Mouse (Mus musculus): ENCODE data around the gene Wscd2. TPM values are rescaled to one million over a fixed set of nuclear protein-coding genes. Genes with fewer than 3 reads are reported as not detected.
A peak's percentile ranks its signal among the peaks of the same experiment; 100 is the strongest.

Gene Wscd2
- polyA plus RNA-seq, 1 experiment from 2014 or later: 12.5 TPM

DNA sequence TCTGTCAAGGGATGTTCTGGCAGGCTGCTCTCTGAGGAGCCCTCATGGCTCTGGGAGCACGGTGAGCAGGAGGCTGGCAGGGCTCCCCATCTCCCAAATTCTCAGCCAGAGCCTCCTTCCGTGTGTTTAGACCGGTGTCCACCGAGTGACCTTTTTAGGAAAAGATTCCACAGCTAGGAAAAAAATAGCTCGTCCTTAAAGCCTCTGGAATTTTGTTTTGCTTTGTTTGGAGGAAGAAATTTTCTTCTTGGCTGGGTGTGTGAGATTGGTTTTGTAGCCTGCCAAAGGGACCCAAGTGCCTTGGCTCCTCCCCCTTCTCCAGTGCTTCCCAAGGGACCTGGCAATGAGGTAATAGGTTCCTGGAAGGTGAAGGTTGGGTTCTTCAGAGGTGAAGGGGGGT is 69.5 kb downstream of the Wscd2 start:
- no peak overlapping the region for H3K27ac ChIP-seq
- no peak overlapping the region for H3K9ac ChIP-seq
- H3K4me2 ChIP-seq: no peak overlapping the region
- WGBS: 73% methylated on average over 5 of the region's 5 CpGs
- H3K9me3 ChIP-seq: no peaks in the 10 kb centered on the region
- no peaks in the 10 kb centered on the region for H3K36me3 ChIP-seq
- H3K4me3 ChIP-seq: no peak overlapping the region
- H3K4me1 ChIP-seq: no peaks in the 10 kb centered on the region
- ATAC-seq (ENCODE audit: insufficient number of reproducible peaks, insufficient read depth, low FRiP score, low TSS enrichment, low read depth): no peak
- H3K27me3 ChIP-seq: peaks cover 16% of the 10 kb centered on the region

DNA sequence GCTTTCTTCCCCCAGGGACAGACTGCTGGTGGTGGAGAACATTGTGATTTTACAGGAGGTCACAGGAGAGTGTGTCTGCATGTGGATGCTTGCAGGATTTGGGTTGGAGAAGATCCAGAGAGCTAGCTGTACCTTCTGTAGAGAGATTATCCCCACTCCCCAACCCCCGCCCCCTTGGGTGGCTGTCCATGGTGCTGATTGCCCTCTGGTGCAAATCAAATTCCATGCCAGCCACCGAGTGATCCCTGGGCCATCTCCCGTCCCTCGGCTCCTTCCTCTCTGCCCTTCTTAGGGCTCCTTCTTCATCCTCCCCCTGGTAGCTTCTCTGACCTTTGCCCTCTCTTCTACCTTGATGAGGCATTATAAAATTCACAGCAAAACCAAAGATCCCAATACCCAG is 74.3 kb downstream of the Wscd2 start:
- H3K4me2 ChIP-seq: no peak overlapping the region
- no peaks in the 10 kb centered on the region for H3K4me1 ChIP-seq
- H3K27me3 ChIP-seq: no peaks in the 10 kb centered on the region
- no peak overlapping the region for H3K9ac ChIP-seq
- ATAC-seq (ENCODE audit: insufficient number of reproducible peaks, insufficient read depth, low FRiP score, low TSS enrichment, low read depth): no peak
- no peaks in the 10 kb centered on the region for H3K36me3 ChIP-seq
- no peak overlapping the region for H3K4me3 ChIP-seq
- H3K9me3 ChIP-seq: 0 out of 2 replicates have a peak, but pooled peaks cover 3% of the 10 kb centered on the region
- 13% methylated on average over 4 of the region's 4 CpGs for WGBS
- no peak overlapping the region for H3K27ac ChIP-seq

DNA sequence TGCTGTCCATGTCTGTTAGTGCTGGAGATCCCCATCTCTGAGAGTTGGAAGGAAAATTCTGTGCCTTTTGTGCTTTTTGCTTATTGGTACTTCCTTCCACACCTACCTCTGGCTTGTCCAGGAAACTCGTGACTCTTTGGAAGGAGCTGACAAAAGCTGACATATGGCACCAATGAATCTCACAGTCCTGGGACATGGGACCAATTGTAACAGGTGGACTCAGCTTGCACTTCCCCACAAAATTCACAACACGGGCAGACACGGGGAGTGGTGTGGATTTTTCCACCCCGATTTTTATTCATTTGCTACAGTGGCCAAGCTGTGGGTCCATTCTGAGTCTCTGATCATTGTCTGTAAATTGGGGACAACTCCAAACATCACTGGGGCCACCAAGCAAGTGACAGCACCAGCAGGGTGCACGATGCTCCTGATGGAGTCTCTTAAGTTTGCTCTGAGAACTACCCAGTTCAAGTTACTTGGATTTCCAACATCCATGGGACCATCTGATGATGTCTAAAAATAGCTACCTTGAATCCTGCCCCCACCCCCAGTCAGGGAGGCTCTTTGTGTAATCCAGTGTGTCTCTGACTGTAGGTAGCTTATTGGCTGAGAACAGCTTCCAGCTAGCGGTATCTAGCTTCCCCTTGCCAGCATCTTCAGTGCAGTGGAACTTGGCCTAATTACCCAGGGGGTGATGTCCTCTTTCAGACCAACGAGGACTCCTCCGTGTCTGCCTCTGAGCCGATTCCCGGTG is 75.1 kb downstream of the Wscd2 start:
- Histone ChIP-seq H3K4me1 (peaks cover 3% of the 10 kb centered on the region; the same call in 1 of the 2 replicates), H3K27me3 (no peaks in the 10 kb centered on the region), H3K36me3 (no peaks in the 10 kb centered on the region), H3K27ac (no peak overlapping the region), H3K4me2 (no peak overlapping the region), H3K9me3 (0 out of 2 replicates have a peak, but pooled peaks cover 3% of the 10 kb centered on the region), H3K9ac (no peak overlapping the region), H3K4me3 (no peak overlapping the region)
- no peak for ATAC-seq (ENCODE audit: insufficient number of reproducible peaks, insufficient read depth, low FRiP score, low TSS enrichment, low read depth)
- 77% methylated on average over 10 of the region's 10 CpGs for WGBS

DNA sequence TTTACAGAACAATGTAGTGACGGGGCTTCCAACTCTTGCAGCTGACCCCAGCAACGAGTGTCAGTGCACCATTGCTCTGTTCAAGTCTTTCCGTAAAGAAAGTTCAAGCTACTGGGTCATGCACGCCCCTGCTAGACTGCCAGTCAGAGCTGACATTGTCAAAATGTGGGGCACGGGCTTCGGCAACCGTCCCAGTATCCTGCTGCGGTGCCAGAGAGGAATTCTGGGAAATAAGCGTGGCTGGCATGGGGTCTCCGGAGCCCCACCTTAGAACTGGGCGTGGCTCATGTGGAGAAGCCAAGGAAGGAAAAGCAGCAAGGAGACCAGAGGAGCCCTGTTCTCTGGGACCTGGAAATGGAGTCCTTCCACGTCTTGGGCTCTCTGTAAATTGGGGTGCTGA is 75.7 kb downstream of the Wscd2 start:
- H3K4me2 ChIP-seq: no peak overlapping the region
- no peak overlapping the region for H3K27ac ChIP-seq
- H3K9ac ChIP-seq: no peak overlapping the region
- no peak for ATAC-seq (ENCODE audit: insufficient number of reproducible peaks, insufficient read depth, low FRiP score, low TSS enrichment, low read depth)
- no peaks in the 10 kb centered on the region for H3K36me3 ChIP-seq
- H3K9me3 ChIP-seq: 0 out of 2 replicates have a peak, but pooled peaks cover 3% of the 10 kb centered on the region
- H3K4me3 ChIP-seq: no peak overlapping the region
- no peaks in the 10 kb centered on the region for H3K27me3 ChIP-seq
- WGBS: 73% methylated on average over 12 of the region's 12 CpGs
- peaks cover 7% of the 10 kb centered on the region; the same call in 1 of the 2 replicates for H3K4me1 ChIP-seq

DNA sequence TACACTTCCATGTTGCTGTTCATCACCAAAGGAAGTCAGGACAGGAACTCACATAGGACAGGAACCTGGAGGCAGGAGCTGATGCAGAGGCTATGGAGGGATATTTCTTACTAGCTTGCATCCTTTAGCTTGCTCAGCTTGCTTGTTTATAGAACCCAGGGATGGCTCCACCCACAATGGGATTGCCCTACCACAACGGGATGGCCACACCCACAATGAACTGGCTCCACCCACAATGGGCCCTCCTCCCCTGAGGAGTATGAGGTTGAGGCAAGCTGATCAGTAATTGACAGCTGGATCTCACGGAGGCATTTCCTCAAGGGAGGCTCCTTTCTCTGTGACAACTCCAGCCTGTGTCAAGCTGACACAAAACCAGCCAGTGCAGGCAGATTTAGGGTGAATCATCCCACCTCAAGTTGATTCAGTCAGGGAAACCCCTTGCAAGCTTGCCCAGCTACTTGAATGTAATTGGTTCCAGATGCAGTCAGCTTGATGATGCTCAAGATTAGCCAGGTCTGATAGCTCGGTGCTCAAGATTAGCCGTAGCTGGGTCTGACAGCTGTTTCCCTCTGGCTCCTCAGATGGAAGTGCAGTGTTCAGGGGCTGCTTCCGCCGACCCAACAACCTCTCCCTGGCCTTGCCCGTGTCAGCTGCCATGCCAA is 80.1 kb downstream of the Wscd2 start:
- no peaks in the 10 kb centered on the region for H3K36me3 ChIP-seq
- H3K4me3 ChIP-seq: no peak overlapping the region
- peaks cover 7% of the 10 kb centered on the region; the same call in 1 of the 2 replicates for H3K4me1 ChIP-seq
- 0 out of 2 replicates have a peak, but pooled peaks cover 3% of the 10 kb centered on the region for H3K9me3 ChIP-seq
- peaks cover 3% of the 10 kb centered on the region; the same call in 1 of the 2 replicates for H3K27me3 ChIP-seq
- no peak overlapping the region for H3K9ac ChIP-seq
- no peak overlapping the region for H3K27ac ChIP-seq
- no peak for ATAC-seq (ENCODE audit: insufficient number of reproducible peaks, insufficient read depth, low FRiP score, low TSS enrichment, low read depth)
- whole genome bisulfite sequencing: 23% methylated on average over 7 of the region's 7 CpGs
- no peak overlapping the region for H3K4me2 ChIP-seq

DNA sequence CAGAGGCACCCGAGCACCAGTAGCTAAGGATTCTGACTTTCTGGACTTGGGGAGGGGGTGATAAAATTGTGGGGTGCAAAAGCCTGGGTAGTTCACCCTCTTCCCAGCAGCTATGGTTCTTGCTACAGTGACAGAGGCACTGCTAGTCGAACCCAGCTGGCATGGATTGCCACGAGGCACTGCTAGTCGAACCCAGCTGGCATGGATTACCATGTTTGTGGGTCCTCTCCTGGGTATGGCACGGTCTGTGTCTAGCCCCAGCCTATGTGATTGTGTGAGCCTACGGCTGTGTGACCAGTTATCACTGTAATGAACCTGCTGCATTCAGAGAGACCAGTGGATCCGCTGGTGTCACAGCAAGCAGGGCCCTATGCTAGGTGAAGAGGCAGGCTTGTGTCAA is 87.4 kb downstream of the Wscd2 start:
- H3K36me3 ChIP-seq: peaks cover 3% of the 10 kb centered on the region; the same call in 1 of the 2 replicates
- WGBS: 75% methylated on average over 7 of the region's 7 CpGs
- no peak overlapping the region for H3K27ac ChIP-seq
- no peaks in the 10 kb centered on the region for H3K9me3 ChIP-seq
- H3K4me3 ChIP-seq: peak overlapping the region; percentile 14
- H3K4me1 ChIP-seq: peaks cover 7% of the 10 kb centered on the region
- no peak overlapping the region for H3K9ac ChIP-seq
- H3K4me2 ChIP-seq: peak overlapping the region; percentile 37
- H3K27me3 ChIP-seq: no peaks in the 10 kb centered on the region
- ATAC-seq (ENCODE audit: insufficient number of reproducible peaks, insufficient read depth, low FRiP score, low TSS enrichment, low read depth): no peak

DNA sequence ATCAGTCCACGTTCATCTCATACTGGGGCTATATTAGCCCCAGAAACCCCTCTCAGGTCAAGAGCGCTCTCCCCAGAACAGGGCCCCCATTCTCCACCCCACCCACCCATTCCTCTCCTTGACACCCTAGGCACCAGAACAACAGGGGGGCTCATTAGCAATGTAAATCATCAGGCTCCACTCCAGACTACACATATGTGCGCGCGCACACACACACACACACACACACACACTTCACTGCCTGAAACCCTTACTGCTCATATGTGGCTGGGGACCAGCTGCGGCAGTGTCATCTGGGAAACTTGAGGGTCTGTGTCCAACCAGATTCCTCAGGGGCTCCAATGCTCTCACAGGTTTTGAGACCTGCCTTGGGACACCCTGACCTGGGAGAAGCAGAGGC is 88.3 kb downstream of the Wscd2 start:
- H3K27ac ChIP-seq: no peak overlapping the region
- ATAC-seq (ENCODE audit: insufficient number of reproducible peaks, insufficient read depth, low FRiP score, low TSS enrichment, low read depth): no peak
- no peaks in the 10 kb centered on the region for H3K27me3 ChIP-seq
- WGBS: 88% methylated on average over 6 of the region's 6 CpGs
- H3K4me2 ChIP-seq: no peak overlapping the region
- no peaks in the 10 kb centered on the region for H3K9me3 ChIP-seq
- peaks cover 3% of the 10 kb centered on the region; the same call in 1 of the 2 replicates for H3K36me3 ChIP-seq
- peaks cover 8% of the 10 kb centered on the region for H3K4me1 ChIP-seq
- no peak overlapping the region for H3K9ac ChIP-seq
- H3K4me3 ChIP-seq: no peak overlapping the region

DNA sequence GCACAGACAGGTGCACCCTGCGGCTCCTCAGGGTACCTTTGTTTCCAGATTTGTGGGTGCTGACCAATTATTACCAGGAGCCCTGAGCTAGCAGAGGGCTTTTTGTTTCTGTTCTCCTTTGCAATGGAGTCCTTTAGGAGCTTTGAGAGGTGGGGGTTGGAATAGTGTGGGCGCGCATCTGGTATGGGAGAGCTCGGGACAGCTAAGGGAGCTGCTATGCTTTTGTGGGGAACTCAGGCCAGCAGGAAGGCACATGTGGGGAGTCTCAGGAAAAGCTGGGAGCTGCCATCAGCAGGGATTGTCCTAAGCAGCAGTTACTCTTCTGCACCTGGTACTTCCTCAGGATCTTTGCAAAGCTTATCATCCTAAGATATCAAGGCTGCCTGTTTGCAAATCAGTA is 89.0 kb downstream of the Wscd2 start:
- H3K36me3 ChIP-seq: peaks cover 3% of the 10 kb centered on the region; the same call in 1 of the 2 replicates
- no peaks in the 10 kb centered on the region for H3K9me3 ChIP-seq
- H3K27ac ChIP-seq: no peak overlapping the region
- H3K27me3 ChIP-seq: no peaks in the 10 kb centered on the region
- 92% methylated on average over 4 of the region's 4 CpGs for WGBS
- no peak overlapping the region for H3K4me3 ChIP-seq
- no peak for ATAC-seq (ENCODE audit: insufficient number of reproducible peaks, insufficient read depth, low FRiP score, low TSS enrichment, low read depth)
- H3K9ac ChIP-seq: no peak overlapping the region
- H3K4me1 ChIP-seq: peaks cover 9% of the 10 kb centered on the region
- no peak overlapping the region for H3K4me2 ChIP-seq

DNA sequence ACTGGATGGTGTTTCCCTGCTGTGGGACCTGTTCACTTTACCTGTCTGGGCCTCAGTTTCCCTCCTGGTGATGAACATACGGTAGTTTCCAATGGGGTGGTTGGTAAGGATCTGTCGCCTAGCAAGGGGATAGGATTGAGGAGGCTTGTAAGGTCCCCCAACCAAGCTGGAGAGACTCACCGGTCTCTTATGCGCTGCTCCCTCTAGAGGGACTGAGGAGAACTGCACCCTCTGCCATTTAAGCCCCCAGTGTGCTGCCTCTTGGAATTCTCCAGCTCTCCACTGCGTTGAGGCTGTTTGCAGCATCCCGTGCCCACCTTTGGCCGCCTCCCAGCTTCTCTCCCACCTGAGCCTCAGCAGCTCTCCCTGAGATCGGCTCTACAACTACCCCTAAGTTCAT is 90.1 kb downstream of the Wscd2 start:
- ATAC-seq (ENCODE audit: insufficient number of reproducible peaks, insufficient read depth, low FRiP score, low TSS enrichment, low read depth): no peak
- H3K4me3 ChIP-seq: no peak overlapping the region
- no peaks in the 10 kb centered on the region for H3K9me3 ChIP-seq
- peaks cover 3% of the 10 kb centered on the region; the same call in 1 of the 2 replicates for H3K36me3 ChIP-seq
- 50% methylated on average over 8 of the region's 8 CpGs for WGBS
- H3K4me1 ChIP-seq: peaks cover 16% of the 10 kb centered on the region
- no peak overlapping the region for H3K27ac ChIP-seq
- H3K4me2 ChIP-seq: no peak overlapping the region
- H3K9ac ChIP-seq: no peak overlapping the region
- H3K27me3 ChIP-seq: no peaks in the 10 kb centered on the region

DNA sequence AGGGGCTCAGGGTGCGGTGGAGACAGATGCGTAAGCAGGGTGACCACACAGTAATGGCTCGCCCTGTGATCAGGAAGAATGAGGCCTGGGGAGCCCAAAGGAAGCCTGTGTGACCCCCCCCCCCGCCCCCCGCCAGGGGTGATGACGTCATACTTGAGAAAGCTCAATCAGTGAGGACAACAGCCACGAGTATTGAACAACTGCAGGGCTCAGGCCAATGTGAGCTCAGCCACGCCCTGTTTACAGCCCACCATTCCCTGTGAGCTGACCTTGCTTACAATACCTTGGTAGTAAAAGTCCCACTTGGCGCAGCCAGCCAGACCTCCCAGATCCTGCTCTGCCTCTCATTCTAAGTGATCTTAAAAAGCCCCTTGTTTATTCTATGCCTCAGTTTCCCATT is 90.7 kb downstream of the Wscd2 start:
- Histone ChIP-seq H3K27ac (no peak overlapping the region), H3K27me3 (no peaks in the 10 kb centered on the region), H3K4me3 (no peak overlapping the region), H3K4me2 (no peak overlapping the region), H3K9ac (no peak overlapping the region), H3K36me3 (peaks cover 3% of the 10 kb centered on the region; the same call in 1 of the 2 replicates), H3K9me3 (no peaks in the 10 kb centered on the region), H3K4me1 (peaks cover 16% of the 10 kb centered on the region)
- no peak for ATAC-seq (ENCODE audit: insufficient number of reproducible peaks, insufficient read depth, low FRiP score, low TSS enrichment, low read depth)
- WGBS: 61% methylated on average over 9 of the region's 9 CpGs

DNA sequence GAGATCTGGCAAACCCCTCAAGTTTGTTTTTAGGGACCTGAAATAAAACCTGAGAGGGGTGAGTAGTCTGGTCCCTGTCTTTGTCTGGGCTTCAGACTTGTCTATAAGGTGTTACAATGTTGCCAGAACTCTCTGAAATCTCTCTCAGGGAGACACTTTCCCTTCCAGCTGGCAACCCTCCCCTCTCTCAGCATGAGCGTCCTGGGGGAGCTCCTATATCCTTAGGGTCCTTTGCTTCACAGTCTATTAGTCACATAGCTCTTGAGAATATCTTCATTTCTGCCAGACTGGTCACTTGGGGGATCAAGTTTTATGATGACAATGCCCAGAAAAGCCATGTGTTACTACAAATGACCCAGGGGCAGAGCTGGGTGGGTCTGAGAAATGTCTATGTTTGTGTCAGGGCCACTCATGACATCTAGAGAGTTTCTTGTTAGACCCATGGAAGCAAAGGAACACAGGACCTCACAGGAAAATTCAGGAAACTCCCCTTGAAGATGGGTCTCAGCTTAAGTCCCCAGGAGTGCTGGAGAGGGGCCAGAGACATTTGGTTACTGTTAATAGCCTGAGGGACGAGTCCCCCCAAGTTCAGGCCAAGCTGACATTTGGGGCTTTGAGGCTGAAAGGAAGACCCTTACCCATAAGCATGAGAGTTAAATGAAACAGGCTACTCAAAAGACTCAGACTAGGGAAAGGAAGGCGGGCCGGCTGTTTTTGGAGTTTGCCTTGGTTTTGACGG is 93.5 kb downstream of the Wscd2 start:
- Histone ChIP-seq H3K36me3 (no peaks in the 10 kb centered on the region), H3K4me2 (no peak overlapping the region), H3K4me3 (no peak overlapping the region), H3K9me3 (no peaks in the 10 kb centered on the region), H3K27me3 (no peaks in the 10 kb centered on the region), H3K4me1 (peaks cover 9% of the 10 kb centered on the region; the same call in 1 of the 2 replicates), H3K9ac (no peak overlapping the region), H3K27ac (no peak overlapping the region)
- no peak for ATAC-seq (ENCODE audit: insufficient number of reproducible peaks, insufficient read depth, low FRiP score, low TSS enrichment, low read depth)
- 62% methylated on average over 5 of the region's 5 CpGs for WGBS

Measured in embryonic facial prominence, embryonic 13.5 days (tissue).